Mouse (Mus musculus) c-Kit-positive CD71-positive TER-119-negative erythroid progenitor cells, embryonic 14.5 days (primary cell): ENCODE data around the gene Mcf2l.

Experiments
- DNase-seq: peaks from one replicate; pipeline ENCODE4 v3.0.0-alpha.2; 2013; ENCODE audit warnings: low read depth

The Mcf2l gene

DNA sequence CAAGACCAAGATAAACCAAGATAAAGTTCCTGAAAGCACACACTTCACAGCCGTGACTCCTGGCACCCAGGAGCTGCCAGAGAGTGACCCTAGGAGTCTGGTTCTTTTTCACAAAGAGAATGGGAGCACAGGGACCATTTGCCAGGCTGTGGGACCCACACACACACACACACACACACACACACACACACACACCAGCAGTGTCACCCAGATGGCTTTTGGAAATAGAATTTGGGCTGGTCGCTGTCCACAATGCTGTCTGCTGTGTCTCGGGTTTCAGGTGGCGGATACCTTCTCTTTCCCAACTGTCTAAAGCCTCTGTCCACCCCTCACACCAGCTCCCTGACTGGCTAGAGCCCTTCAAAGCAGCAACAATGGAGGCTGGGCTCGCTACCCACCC, 120.9 kb downstream of the Mcf2l start:
- DNase-seq = no peak

DNA sequence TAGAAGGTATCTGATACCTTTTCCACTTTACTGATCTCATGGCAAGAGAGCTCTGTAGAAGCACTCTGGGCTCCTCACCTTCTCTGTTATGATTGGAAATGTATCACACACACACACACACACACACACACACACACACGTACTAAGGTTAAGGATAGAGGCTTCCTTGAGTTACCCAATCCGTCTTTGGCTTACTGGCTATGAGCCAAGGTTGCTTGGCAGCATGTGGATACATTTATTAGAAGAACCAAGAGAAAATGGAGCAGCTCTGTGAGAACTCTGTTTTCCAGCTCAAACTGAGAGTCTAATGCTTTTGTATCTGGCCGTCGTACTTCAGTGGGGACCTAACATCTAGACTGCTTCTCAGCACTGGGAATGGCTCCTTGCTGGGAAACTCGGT, 121.9 kb downstream of the Mcf2l start:
- DNase-seq = no peak

GRCm38 (mm10) chr8:12996831-12997275, 123.2 kb downstream of the Mcf2l start:
- no peak for DNase-seq

DNA sequence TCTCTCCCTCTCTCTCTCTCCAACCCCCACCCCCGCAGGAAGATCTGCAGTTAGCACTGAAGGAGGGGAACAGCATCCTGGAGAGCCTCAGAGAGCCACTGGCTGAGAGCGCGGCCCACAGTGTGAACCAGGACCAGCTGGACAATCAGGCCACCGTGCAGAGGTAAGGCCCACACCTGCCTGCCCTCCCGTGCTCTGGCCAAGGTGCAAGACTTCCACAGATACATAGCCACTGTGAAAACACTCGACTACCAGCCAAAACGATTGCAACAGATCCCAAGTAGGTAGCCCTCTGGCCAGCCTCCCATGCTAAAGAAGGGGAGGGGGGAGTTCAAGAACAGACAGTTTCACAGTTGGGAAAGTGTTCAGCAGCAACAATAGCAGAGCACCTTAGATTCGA, 124.7 kb downstream of the Mcf2l start:
- DNase-seq = no peak

- DNase-seq = no peak
Measured at GRCm38 (mm10) chr8:12999793-13000192, 126.2 kb downstream of the Mcf2l start.

- DNase-seq = no peak
Measured at GRCm38 (mm10) chr8:13007458-13007857, 133.9 kb downstream of the Mcf2l start.

DNA sequence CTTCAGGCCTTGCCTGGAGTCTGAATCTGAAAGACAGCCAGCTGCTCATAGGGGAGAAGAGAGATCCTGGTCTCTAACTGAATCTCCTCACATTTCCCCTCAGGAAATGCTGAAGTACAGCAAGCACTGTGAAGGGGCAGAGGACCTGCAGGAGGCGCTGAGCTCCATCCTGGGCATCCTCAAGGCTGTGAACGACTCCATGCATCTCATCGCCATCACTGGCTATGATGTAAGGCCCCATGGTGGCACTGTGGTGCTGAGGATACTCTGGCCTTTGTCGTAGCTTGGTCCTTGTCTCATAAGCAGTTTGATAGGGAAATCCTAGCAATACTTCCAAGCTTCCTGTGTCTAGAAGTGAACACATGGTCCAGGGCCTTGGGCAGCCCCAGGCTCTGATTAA, 136.7 kb downstream of the Mcf2l start:
- no peak for DNase-seq

- no peak for DNase-seq
Measured at GRCm38 (mm10) chr8:13019560-13019959, 146.0 kb downstream of the Mcf2l start.

DNA sequence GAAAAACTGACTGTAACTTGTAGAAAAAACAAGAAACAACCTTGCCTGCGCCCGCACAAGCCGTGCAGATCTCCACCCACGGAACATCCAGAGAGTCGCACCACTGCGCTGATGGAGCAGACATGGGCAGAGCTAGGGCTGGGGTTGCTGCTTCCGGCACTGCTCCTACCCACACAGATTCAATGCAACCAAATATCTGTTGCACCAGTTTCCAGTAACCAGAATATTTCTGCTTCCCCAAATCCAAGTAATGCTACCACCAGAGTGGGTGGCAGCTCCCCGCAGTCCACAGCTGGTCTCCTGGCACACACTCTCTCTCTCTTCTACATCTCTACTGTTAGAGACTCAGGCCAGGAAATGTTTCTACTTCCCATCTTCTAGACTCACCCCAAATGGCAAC, 148.2 kb downstream of the Mcf2l start:
- no peak for DNase-seq

DNA sequence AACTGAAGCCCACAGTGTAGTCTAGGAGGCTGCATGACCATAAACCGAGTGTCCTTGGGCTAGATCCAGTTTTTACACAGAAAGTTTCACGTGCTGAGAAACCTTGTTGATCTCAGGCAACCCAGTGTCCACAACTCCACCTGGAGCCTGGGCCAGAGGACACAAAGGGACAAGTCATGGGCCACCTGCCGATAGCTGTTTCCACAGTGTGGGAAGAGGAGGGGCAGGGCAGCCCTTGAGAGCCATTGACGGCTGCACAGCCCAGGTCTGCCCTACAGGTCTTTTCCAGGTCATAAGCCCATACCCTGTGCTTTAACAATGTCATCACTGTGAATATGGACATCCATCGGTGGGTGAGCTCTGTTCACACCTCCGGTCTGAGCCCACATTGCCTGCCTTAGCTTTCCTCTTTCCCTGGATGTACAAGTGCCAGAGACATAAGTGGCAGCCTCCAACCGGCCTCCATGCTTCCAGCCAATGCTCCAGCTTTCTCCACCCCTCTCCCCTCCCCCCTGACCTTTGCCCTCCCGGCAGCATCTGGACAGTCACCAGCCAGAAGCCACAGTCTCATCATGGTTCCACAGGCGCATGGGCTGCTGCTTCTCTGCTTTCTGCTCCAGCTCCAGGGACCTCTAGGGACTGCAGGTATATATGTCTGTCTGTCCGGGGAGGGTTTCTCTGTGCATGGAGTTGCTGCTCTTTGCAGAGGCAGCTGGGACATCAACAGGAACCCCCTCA, 152.1 kb downstream of the Mcf2l start, which contains the start of gene F7:
TSS of gene F7 (plus strand) at position 548 of the 738 bp plus-strand sequence.
- DNase-seq = no peak

DNA sequence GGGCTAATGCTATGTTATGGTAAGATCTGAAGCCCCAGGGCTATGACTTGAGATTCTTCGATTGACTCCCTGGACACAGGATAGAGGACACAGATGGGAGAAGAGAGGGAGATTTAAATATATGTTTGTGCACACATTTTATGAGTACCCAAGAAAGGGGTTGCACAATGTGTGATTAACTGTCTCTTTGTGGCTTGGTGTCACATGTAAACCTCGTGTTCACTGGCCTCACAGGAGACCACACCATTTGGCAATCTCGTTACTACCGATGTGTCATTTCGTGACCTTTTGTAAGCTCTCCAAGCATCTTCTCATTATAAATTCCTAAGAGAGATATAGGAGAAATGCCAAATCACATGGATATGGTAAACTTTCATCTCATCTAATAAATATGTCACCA, 154.0 kb downstream of the Mcf2l start:
- DNase-seq = no peak

GRCm38 (mm10) chr8:13028482-13028881, 154.9 kb downstream of the Mcf2l start:
- no peak for DNase-seq

DNA sequence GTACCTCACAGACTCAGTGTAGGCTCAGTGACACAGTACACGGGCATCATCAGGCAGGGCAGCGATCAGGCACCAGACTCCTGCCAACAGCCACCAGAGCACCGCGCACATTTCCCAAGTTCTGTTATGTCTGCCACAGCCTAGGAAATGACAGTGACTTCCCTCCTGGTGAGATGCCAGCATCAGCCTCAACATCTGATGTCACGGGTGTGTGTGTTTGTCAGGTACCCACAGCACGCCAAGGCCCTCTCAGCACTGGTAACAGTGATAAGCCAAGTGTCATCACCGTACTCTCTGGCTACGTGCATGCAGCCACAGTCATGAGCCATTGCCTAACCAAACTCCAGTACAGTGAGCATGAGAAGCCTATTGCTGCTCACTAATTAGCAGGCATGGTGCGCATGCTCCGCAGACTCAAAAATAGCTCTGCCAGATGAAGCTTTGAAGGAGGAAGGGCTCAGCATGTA, 162.8 kb downstream of the Mcf2l start:
- no peak for DNase-seq

GRCm38 (mm10) chr8:13037015-13037414, 163.4 kb downstream of the Mcf2l start, which contains the start of gene F10:
TSS of gene F10 (plus strand) at chr8:13037308.
- DNase-seq = no peak

DNA sequence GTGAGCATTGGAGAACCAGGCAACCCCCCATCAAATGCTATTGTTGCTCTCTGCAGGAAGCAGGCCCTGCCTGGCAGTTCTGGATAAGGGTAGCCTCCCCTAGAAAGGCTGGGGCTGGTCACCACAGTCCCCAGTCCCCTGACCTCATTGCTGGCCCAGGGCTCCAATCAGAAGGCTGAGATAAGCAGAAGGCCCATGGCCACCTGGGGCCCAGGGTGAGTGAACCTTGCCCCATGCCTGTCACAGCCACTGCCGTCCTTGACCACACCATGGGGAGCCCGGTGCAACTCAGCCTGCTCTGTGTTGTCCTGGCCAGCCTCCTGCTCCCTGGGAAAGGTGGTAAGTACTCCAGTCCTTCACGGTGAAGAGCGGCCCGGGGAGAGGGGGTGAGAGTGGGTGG, 164.0 kb downstream of the Mcf2l start:
- DNase-seq = no peak

GRCm38 (mm10) chr8:13039054-13039453, 165.4 kb downstream of the Mcf2l start:
- no peak for DNase-seq

DNA sequence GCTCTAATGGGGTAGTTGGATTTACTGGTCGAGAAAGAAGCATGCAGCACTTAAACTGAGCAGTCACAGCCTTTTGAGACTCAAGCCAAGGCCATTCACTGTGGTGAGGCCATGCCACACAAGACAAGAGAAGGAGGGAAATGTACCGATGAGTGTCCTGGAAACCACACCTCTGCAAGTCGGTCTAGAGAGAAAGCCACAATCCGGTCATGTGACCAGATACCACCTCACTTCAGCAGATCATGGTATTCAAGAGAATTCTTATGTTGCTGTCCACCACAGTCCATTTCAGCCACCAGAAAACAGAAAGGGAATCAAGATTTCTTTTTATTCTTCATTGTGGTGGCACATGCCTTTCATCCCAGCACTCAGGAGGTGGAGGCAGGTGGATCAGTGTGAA, 167.9 kb downstream of the Mcf2l start:
- DNase-seq = no peak

GRCm38 (mm10) chr8:13047652-13048051, 174.0 kb downstream of the Mcf2l start:
- no peak for DNase-seq

GRCm38 (mm10) chr8:13050550-13050949, 176.9 kb downstream of the Mcf2l start:
- DNase-seq = no peak

- no peak for DNase-seq
Measured at GRCm38 (mm10) chr8:13057351-13057750, 183.7 kb downstream of the Mcf2l start.

GRCm38 (mm10) chr8:13060441-13061150, 187.0 kb downstream of the Mcf2l start, which contains the start of gene Proz:
TSS of gene Proz (plus strand) at chr8:13060914.
- DNase-seq = no peak

DNA sequence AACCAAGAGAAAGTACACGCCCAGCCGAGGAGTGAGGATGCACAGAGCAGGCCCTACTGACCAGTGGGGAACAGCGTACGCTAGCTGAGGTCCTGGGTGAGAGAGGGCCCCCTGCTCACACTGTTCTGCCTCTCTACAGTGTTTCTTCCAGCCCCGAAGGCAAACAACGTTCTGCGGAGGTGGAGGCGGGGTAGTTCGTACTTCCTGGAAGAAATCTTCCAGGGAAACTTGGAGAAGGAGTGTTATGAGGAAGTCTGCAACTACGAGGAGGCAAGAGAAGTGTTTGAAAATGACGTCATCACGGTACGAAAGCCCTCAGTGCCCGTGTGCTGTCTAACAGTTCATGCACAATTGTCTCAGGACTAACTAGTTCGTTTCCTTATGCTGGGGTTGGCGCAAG, 189.5 kb downstream of the Mcf2l start:
- DNase-seq = no peak
